Mouse (Mus musculus): ENCODE measurements around the gene Uck2.

- TF ChIP-seq CTCF (IDR thresholded peaks at IDR 0.05; ENCODE audit: low read depth) (no peak), EP300 (IDR thresholded peaks at IDR 0.05; ENCODE audit: low read depth) (no peak)
Observed at GRCm38 (mm10) chr1:167285320-167285355, at the start of gene Uck2.

Data from liver, embryonic 14.5 days (tissue).